Mouse (Mus musculus) left cerebral cortex, postnatal 25 days (tissue): Measurements from ENCODE around the gene Tmtc2. TPM values are rescaled to one million over a fixed set of nuclear protein-coding genes. Genes with fewer than 3 reads are reported as not detected.

Source experiments
- DNase-seq, 2 experiments: peaks; one replicate each; pipeline ENCODE4 v3.0.0; 2022; ENCODE audit warnings: low spot score in 2 of 2, mixed read lengths in 1 of 2
- intact Hi-C: fragments of 180-260 bp; cut with DNase I; formaldehyde crosslinking; loops from one replicate; pipeline ENCODE4 v1.15.1; 2025
- total RNA-seq, 2 experiments: library from RNA; stranded (reverse); gene quantifications; 2 replicates each; pipeline ENCODE4 v1.2.3; 2021

Gene Tmtc2
- total RNA-seq, 2 experiments from 2014 or later: 9.9 to 10.4 TPM

GRCm38 (mm10) chr10:105507982-105508786 lies 66.1 kb downstream of the Tmtc2 start:
- intact Hi-C loops: no loop called here
- DNase-seq: no peak

- DNase-seq: no peak
- intact Hi-C loops: no loop called here
These were observed 68.2 kb downstream of the Tmtc2 start for GRCm38 (mm10) chr10:105506046-105506445.

DNA sequence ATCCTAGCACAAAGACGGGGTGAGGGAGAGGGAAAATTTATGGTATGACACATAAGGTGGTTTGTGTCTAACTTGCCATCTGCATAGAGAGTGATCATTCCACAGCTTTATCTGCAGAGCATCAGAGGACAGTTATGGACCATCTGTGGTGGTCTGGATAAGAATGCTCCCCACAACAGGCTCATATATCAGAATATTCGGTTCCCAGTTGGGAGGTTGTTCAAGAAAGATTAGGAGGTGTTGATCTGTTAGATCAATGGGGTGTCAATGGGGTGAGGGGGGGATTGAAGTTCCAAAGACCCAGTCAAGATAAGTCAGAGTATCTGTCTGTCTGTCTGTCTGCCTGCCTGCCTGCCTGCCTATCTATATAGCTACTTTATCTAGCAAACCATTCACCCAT lies 69.8 kb downstream of the Tmtc2 start:
- intact Hi-C loops: no loop called here
- no peak for DNase-seq

- intact Hi-C loops: no loop called here
- no peak for DNase-seq
These were observed 72.5 kb downstream of the Tmtc2 start for GRCm38 (mm10) chr10:105501736-105502135.

- no peak for DNase-seq
- intact Hi-C loops: no loop called here
These were observed 73.8 kb downstream of the Tmtc2 start for GRCm38 (mm10) chr10:105500482-105500881.

GRCm38 (mm10) chr10:105495248-105495647 lies 79.0 kb downstream of the Tmtc2 start:
- intact Hi-C loops: no loop called here
- no peak for DNase-seq

- intact Hi-C loops: no loop called here
- DNase-seq: no peak
These were observed 81.8 kb downstream of the Tmtc2 start for GRCm38 (mm10) chr10:105492485-105492884.

DNA sequence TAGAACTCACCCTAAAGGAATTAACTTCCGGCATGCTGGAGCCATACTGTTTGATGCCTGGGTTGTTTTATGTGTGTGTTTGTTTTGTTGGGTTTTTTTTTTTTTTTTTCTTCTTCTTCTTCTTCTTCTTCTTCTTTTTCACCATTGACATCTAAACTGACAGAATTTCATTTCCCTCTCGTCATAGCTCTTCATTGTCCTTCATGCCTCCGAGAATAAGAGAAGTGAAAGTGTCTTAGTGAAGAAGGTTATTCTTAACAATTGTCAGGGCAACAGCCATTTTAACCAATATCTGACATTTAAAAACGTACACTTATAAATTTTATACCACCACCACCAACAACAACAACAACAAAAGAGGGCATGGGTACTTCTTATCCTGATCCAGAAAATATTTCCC lies 83.5 kb downstream of the Tmtc2 start:
- DNase-seq: no peak
- intact Hi-C loops: no loop called here

- intact Hi-C loops: no loop called here
These were observed 84.1 kb downstream of the Tmtc2 start for GRCm38 (mm10) chr10:105489970-105490735.

DNA sequence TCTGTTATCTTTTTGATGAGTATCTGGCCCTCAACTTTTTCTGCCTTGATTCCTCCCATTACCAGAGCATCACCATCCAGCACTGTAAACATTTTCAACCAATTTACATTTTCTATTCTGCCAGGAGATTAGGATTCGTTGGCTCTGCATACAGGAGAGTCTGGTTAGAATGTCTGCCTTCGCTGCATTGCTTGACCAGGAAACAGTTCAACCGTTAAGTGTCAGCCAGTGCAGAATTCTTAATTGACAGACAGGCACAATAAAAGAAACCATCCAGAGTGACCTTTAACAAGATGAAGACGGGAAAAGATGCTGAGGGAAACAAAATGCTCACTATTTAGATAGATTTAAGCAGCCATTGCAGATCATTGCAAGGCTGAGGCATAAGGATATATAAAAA lies 87.3 kb downstream of the Tmtc2 start:
- intact Hi-C loops: no loop called here
- DNase-seq: no peak

More at GRCm38 (mm10) chr10:105489970-105490735, 84.1 kb downstream of the Tmtc2 start:
- DNase-seq: no peak

- intact Hi-C loops: loop anchor here (5.0 kb wide), 1 partner anchor 88 kb away; the partner anchor contains the start of gene Tmtc2
These were observed 89.7 kb downstream of the Tmtc2 start for GRCm38 (mm10) chr10:105484355-105485094.

GRCm38 (mm10) chr10:105479771-105480170 lies 94.5 kb downstream of the Tmtc2 start:
- no peak for DNase-seq
- intact Hi-C loops: loop anchor here (5.0 kb wide), 1 partner anchor 93 kb away; the partner anchor contains the start of gene Tmtc2

More at GRCm38 (mm10) chr10:105484355-105485094, 89.7 kb downstream of the Tmtc2 start:
- no peak for DNase-seq

GRCm38 (mm10) chr10:105477623-105478238 lies 96.5 kb downstream of the Tmtc2 start:
- intact Hi-C loops: no loop called here
- DNase-seq: peak; percentile 10 to 52

GRCm38 (mm10) chr10:105474162-105474830 lies 100.0 kb downstream of the Tmtc2 start:
- intact Hi-C loops: no loop called here
- no peak for DNase-seq

GRCm38 (mm10) chr10:105464378-105464777 lies 109.9 kb downstream of the Tmtc2 start:
- intact Hi-C loops: no loop called here

DNA sequence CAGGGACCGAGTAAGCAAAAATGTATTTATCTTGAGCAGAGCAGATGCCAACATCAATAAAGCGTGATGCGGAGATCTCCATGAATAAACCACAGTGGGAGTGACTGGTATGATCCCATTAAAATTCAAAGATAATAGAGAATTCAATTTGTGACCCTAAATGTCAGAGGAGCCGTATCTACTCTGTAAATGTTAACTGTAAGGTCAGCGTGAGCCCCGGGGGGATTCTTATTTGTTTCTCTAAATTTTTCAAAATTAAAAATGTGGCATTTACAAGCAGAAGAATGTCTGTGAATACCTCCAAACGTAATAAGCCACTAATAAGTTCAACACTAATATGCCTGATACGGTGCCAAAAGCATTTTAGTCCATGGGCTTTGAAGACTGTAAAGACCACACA lies 120.8 kb downstream of the Tmtc2 start:
- intact Hi-C loops: no loop called here
- no peak for DNase-seq

More at GRCm38 (mm10) chr10:105464378-105464777, 109.9 kb downstream of the Tmtc2 start:
- DNase-seq: no peak

DNA sequence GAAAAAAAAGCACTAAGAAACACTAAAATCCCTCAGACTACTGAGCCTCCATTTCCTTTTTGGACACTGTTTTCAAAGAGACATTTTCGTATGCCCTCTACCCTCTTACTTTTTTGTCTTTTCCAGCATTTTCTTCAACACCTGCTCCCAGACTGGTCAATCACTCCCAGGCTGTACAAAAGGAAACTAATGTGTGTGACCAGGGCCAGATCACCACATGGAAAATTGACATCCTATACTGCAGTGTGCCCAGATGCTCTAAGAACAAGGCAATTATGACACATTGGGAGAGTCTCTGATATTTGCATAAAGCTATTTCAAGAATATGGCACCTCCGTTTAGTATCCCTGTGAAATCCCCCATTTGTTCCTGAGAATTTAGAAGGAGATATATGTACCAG lies 127.1 kb downstream of the Tmtc2 start:
- intact Hi-C loops: no loop called here
- DNase-seq: no peak

DNA sequence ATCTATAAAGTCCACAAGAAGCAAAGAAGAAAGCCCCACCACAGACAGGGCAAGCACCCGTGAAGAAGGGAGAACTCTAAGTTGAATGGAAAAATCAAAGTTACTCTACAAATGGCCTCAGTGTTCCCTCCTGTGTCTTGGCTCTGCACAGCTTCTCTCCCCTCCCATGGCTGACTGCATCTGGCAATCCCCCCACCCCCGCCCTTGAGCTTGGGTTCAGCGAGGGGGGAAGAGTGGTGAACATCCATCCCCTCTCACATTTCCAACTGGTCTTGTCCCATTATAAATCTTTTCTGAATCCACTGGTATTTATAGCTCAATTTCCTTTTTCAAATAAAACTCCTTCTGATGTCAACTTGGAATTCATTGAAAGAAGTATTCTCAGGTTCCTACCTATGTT lies 129.9 kb downstream of the Tmtc2 start:
- intact Hi-C loops: no loop called here
- DNase-seq: no peak

DNA sequence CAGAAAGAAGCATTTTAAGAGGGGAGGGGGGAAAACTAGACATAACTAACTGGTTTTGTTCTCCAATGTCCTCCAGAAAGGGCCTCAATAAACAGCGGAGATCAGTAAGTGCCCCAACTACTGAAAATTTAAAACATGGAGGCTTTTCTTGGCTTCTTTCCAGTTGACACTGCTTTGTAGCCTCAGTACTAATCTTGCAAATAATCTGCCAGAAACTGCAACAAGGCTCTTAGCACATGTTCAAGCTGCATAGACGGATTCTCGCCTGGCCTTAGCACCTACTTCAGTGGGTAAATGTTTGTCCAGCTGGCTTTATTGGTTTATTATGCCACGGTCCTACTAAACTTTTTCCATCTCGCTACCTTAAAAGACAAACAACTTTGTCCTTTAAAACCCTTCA lies 139.4 kb downstream of the Tmtc2 start:
- intact Hi-C loops: no loop called here
- no peak for DNase-seq
